Mouse (Mus musculus): ENCODE data around the gene 3830406C13Rik. TPM values are rescaled to one million over a fixed set of nuclear protein-coding genes. Genes with fewer than 3 reads are reported as not detected.

3830406C13Rik gene
- polyA plus RNA-seq, 3 experiments from 2014 or later, result 93.9 to 125 (median 118) TPM

GRCm38 (mm10) chr14:12342458-12343131 lies 58.6 kb downstream of the 3830406C13Rik start:
- no peak for ATAC-seq

GRCm38 (mm10) chr14:12343451-12343941 lies 59.5 kb downstream of the 3830406C13Rik start:
- no peak for ATAC-seq

- no peak for ATAC-seq
These were observed 60.2 kb downstream of the 3830406C13Rik start for GRCm38 (mm10) chr14:12344061-12344745.

GRCm38 (mm10) chr14:12344746-12345240 lies 60.8 kb downstream of the 3830406C13Rik start:
- no peak for ATAC-seq

- no peak for ATAC-seq
These were observed 61.4 kb downstream of the 3830406C13Rik start for GRCm38 (mm10) chr14:12345241-12345921.

GRCm38 (mm10) chr14:12346011-12346864 lies 62.3 kb downstream of the 3830406C13Rik start:
- no peak for ATAC-seq

- ATAC-seq, result no peak
These were observed 63.1 kb downstream of the 3830406C13Rik start for GRCm38 (mm10) chr14:12346865-12347600.

- no peak for ATAC-seq
These were observed 64.1 kb downstream of the 3830406C13Rik start, which contains the start of gene Fezf2 for GRCm38 (mm10) chr14:12348089-12348488. Gene Fezf2 (minus strand): TSS chr14:12348189.

- no peak for ATAC-seq
These were observed 65.5 kb downstream of the 3830406C13Rik start for GRCm38 (mm10) chr14:12349334-12350090.

- no peak for ATAC-seq
These were observed 66.4 kb downstream of the 3830406C13Rik start for GRCm38 (mm10) chr14:12350271-12350916.

Other genes with a start within 250 kb of the 3830406C13Rik start
- not detected for gene Gm49355, start 197 bp upstream of the 3830406C13Rik start, polyA plus RNA-seq (2017; shearing (Covaris generic))
- not detected for gene Fezf2, start 64.0 kb downstream of the 3830406C13Rik start, polyA plus RNA-seq (2017; shearing (Covaris generic))

Measured in inflammation-experienced regulatory T-cells, adult 6 months (primary cell).